In genomic region chr17:8284254-8284661, GRCm38 (mm10) we compare ENCODE assay signal across 9 mouse cellular contexts. TPM values are rescaled to one million over a fixed set of nuclear protein-coding genes. Genes with fewer than 3 reads are reported as not detected.
DNase-seq lines count a peak whose midpoint lies in the region; ATAC-seq and TF ChIP-seq lines count a peak whose summit lies in the region.
"Had no signal": no experiment of that assay in that cellular context is flagged by ENCODE, and none has a peak within 500 bp of the region (broad histone marks: within the 10 kb centered on the region; RNA-seq: fewer than 3 reads in every experiment).

No protein-coding gene starts in this region.

- TF ChIP-seq POLR2A in bone marrow, adult 2 months (IDR thresholded peaks at IDR 0.05; ENCODE audit: borderline replicate concordance, control insufficient read depth, low read depth, low read length), result peak; percentile 40; the same call in 1 of the 2 replicates
- TF ChIP-seq POLR2A in lung, adult 2 months (IDR thresholded peaks at IDR 0.05; ENCODE audit: borderline replicate concordance, extremely low read depth, low read depth, low read length), result no peak; the same call in 1 of the 2 replicates
- no peak for TF ChIP-seq POLR2A in olfactory bulb, adult 2 months (IDR thresholded peaks at IDR 0.05; ENCODE audit: insufficient read depth, low read depth, low read length)

- peaks cover 4% of the 10 kb centered on the region; the same call in 1 of the 2 replicates for H3K36me3 ChIP-seq in forebrain, postnatal 0 days (ENCODE audit: insufficient read depth)

- H3K4me1 ChIP-seq in bone marrow, adult 2 months (ENCODE audit: control insufficient read depth, insufficient read depth, low read length), result no peaks in the 10 kb centered on the region; the same call in 1 of the 2 replicates
- H3K4me1 ChIP-seq in forebrain, postnatal 0 days (ENCODE audit: insufficient read depth), result peaks cover 12% of the 10 kb centered on the region
- peaks cover 4% of the 10 kb centered on the region; the same call in 1 of the 2 replicates for H3K4me1 ChIP-seq in lung, adult 2 months (ENCODE audit: control insufficient read depth, insufficient read depth, low read length)
- peaks cover 12% of the 10 kb centered on the region; the same call in 1 of the 2 replicates for H3K4me1 ChIP-seq in olfactory bulb, adult 2 months (ENCODE audit: control insufficient read depth, insufficient read depth, low read length)

- peak overlapping the region; percentile 86 for H3K4me3 ChIP-seq in bone marrow, adult 2 months (replicated peaks; ENCODE audit: control insufficient read depth, low read depth, low read length)
- peak overlapping the region; percentile 85 for H3K4me3 ChIP-seq in forebrain, postnatal 0 days (ENCODE audit: low read depth, low read length)
- peak overlapping the region; percentile 94 for H3K4me3 ChIP-seq in layer of hippocampus, adult 2 months
- peak overlapping the region; percentile 89 for H3K4me3 ChIP-seq in lung, adult 2 months (replicated peaks; ENCODE audit: extremely low read depth, low read depth, low read length)
- peak overlapping the region; percentile 91 for H3K4me3 ChIP-seq in olfactory bulb, adult 2 months (ENCODE audit: insufficient read depth, low read depth, low read length)

- no peaks in the 10 kb centered on the region for H3K27me3 ChIP-seq in forebrain, postnatal 0 days (ENCODE audit: insufficient read depth, low read length)

- H3K4me2 ChIP-seq in forebrain, postnatal 0 days (ENCODE audit: low read depth), result peak overlapping the region; percentile 97

- DNase-seq in ES-CJ7 (ENCODE audit: low read depth, low spot score), result peak; percentile 17
- DNase-seq in forebrain, postnatal 0 days, result no peak
- peak; percentile 51 to 63 for DNase-seq in heart, postnatal 36 days
- peak; percentile 18 to 21 for DNase-seq in layer of hippocampus, adult 2 months (ENCODE audit: low spot score in 2 of 2)
- no peak for DNase-seq in lung, adult 2 months
- DNase-seq in thymus, postnatal 25 days, result no peak

- no peaks in the 10 kb centered on the region for H3K9me3 ChIP-seq in forebrain, postnatal 0 days (ENCODE audit: low read length)

- H3K9ac ChIP-seq in forebrain, postnatal 0 days, result peak overlapping the region; percentile 93

- WGBS in bone marrow, adult 2 months, result under 1% methylated on average over 32 of the region's 32 CpGs
- 2% methylated on average over 32 of the region's 32 CpGs for WGBS in forebrain, postnatal 0 days
- WGBS in lung, adult 2 months, result under 1% methylated on average over 32 of the region's 32 CpGs
- WGBS in olfactory bulb, adult 2 months, result under 1% methylated on average over 32 of the region's 32 CpGs

- peak overlapping the region; percentile 79 for H3K27ac ChIP-seq in bone marrow, adult 2 months (ENCODE audit: control insufficient read depth, insufficient read depth, low read depth, low read length, poor library complexity)
- H3K27ac ChIP-seq in forebrain, postnatal 0 days (ENCODE audit: low read depth, low read length), result peak overlapping the region; percentile 98
- peak overlapping the region; percentile 100 for H3K27ac ChIP-seq in layer of hippocampus, adult 2 months
- H3K27ac ChIP-seq in olfactory bulb, adult 2 months (ENCODE audit: insufficient read depth, low read depth, low read length), result peak overlapping the region; percentile 82

- peak; percentile 4 for ATAC-seq in forebrain, postnatal 0 days

- intact Hi-C loops in heart, postnatal 36 days (cut with DNase I), result loop anchor here (2.0 to 10.0 kb wide), 2 partner anchors 27 to 521 kb away; partner anchors contain the start of gene Sft2d1

- peak; percentile 12; the same call in 1 of the 2 replicates for TF ChIP-seq CTCF in bone marrow, adult 2 months (IDR thresholded peaks at IDR 0.05; ENCODE audit: control insufficient read depth, insufficient read depth, low read length)
- no peak; the same call in 1 of the 2 replicates for TF ChIP-seq CTCF in forebrain, postnatal 0 days (IDR thresholded peaks at IDR 0.05; ENCODE audit: low read depth)
- TF ChIP-seq CTCF in layer of hippocampus, adult 2 months (conservative IDR thresholded peaks at IDR 0.05), result no peak
- no peak for TF ChIP-seq CTCF in lung, adult 2 months (IDR thresholded peaks at IDR 0.05; ENCODE audit: insufficient read depth, low read length)
- no peak for TF ChIP-seq CTCF in olfactory bulb, adult 2 months (IDR thresholded peaks at IDR 0.05; ENCODE audit: insufficient read depth, low read depth, low read length)

RNA-seq across cellular contexts. Expression of gene Mpc1, which starts 1.6 kb away (rescaled TPM):
- 26.7 and 40.1 TPM in 2 replicates for polyA plus RNA-seq in bone marrow, adult 2 months (2011; ENCODE audit: insufficient read depth, insufficient read length, low replicate concordance, missing spikeins)
- 306 and 379 TPM in 2 replicates for total RNA-seq in forebrain, postnatal 0 days (2014; rRNA removed)
- 559 and 716 TPM in 2 replicates for polyA plus RNA-seq in forebrain, postnatal 0 days (2015; fragmentation: Nextera tagmentation; extraction: Ambion mirVana)
- total RNA-seq in heart, postnatal 36 days (2021), result 100 to 1,000 TPM; 805 to 817 TPM
- total RNA-seq in layer of hippocampus, adult 2 months (2021), result 100 to 1,000 TPM; 138 to 143 TPM
- 68.3 and 103 TPM in 2 replicates for polyA plus RNA-seq in lung, adult 2 months (2012; rRNA removed)
- not detected in 2 replicates for polyA plus RNA-seq in olfactory bulb, adult 2 months (2012; ENCODE audit: insufficient read depth, insufficient read length, low replicate concordance, missing spikeins)

RNA-seq across cellular contexts. Expression of gene Sft2d1, which starts 26.6 kb away (rescaled TPM):
- 11.9 and 17.9 TPM in 2 replicates for polyA plus RNA-seq in bone marrow, adult 2 months (2011; ENCODE audit: insufficient read depth, insufficient read length, low replicate concordance, missing spikeins)
- 119 and 138 TPM in 2 replicates for total RNA-seq in forebrain, postnatal 0 days (2014; rRNA removed)
- polyA plus RNA-seq in forebrain, postnatal 0 days (2015; fragmentation: Nextera tagmentation; extraction: Ambion mirVana), result 196 and 226 TPM in 2 replicates
- total RNA-seq in heart, postnatal 36 days (2021), result 10 to 100 TPM; 13.9 to 16.6 TPM
- 10 to 100 TPM; 48.4 to 61.5 TPM for total RNA-seq in layer of hippocampus, adult 2 months (2021)
- 74.2 and 78.1 TPM in 2 replicates for polyA plus RNA-seq in lung, adult 2 months (2012; rRNA removed)
- polyA plus RNA-seq in olfactory bulb, adult 2 months (2012; ENCODE audit: insufficient read depth, insufficient read length, low replicate concordance, missing spikeins), result not detected in 2 replicates

RNA-seq across cellular contexts. Expression of gene Ccr6, which starts 48.4 kb away (rescaled TPM):
- not detected in 2 replicates for polyA plus RNA-seq in bone marrow, adult 2 months (2011; ENCODE audit: insufficient read depth, insufficient read length, low replicate concordance, missing spikeins)
- not detected in 2 replicates for total RNA-seq in forebrain, postnatal 0 days (2014; rRNA removed)
- not detected in 2 replicates for polyA plus RNA-seq in forebrain, postnatal 0 days (2015; fragmentation: Nextera tagmentation; extraction: Ambion mirVana)
- total RNA-seq in heart, postnatal 36 days (2021), result not detected
- total RNA-seq in layer of hippocampus, adult 2 months (2021), result under 1 TPM in 1 of 2 experiments, not detected in 1; 0.31 TPM
- polyA plus RNA-seq in lung, adult 2 months (2012; rRNA removed), result 2.4 and 4.8 TPM in 2 replicates
- not detected in 2 replicates for polyA plus RNA-seq in olfactory bulb, adult 2 months (2012; ENCODE audit: insufficient read depth, insufficient read length, low replicate concordance, missing spikeins)
- polyA plus RNA-seq: brain, embryonic 14.5 days had no signal

RNA-seq across cellular contexts. Expression of gene Prr18, which starts 53.0 kb away (rescaled TPM):
- polyA plus RNA-seq in bone marrow, adult 2 months (2011; ENCODE audit: insufficient read depth, insufficient read length, low replicate concordance, missing spikeins), result not detected in 2 replicates
- total RNA-seq in forebrain, postnatal 0 days (2014; rRNA removed), result 22.8 and 24.0 TPM in 2 replicates
- 11.1 and 15.6 TPM in 2 replicates for polyA plus RNA-seq in forebrain, postnatal 0 days (2015; fragmentation: Nextera tagmentation; extraction: Ambion mirVana)
- total RNA-seq in heart, postnatal 36 days (2021), result under 1 TPM; 0.17 to 0.22 TPM
- total RNA-seq in layer of hippocampus, adult 2 months (2021), result 10 to 100 TPM; 18.0 to 19.3 TPM
- 14.4 and 16.1 TPM in 2 replicates for polyA plus RNA-seq in lung, adult 2 months (2012; rRNA removed)
- not detected in 2 replicates for polyA plus RNA-seq in olfactory bulb, adult 2 months (2012; ENCODE audit: insufficient read depth, insufficient read length, low replicate concordance, missing spikeins)

Comparison
In these comparisons a context has a peak if more than half of its experiments do, and no peak if none do; other contexts are left out.
1. DNase-seq: peak in ES-CJ7 (single experiment), heart, postnatal 36 days (2 of 2) and layer of hippocampus, adult 2 months (2 of 2); none in forebrain, postnatal 0 days (single experiment), lung, adult 2 months (single experiment) and thymus, postnatal 25 days (single experiment).
2. RNA of gene Mpc1, which starts 1.6 kb away (polyA plus RNA-seq): 559 to 716 TPM in forebrain, postnatal 0 days, 68.3 to 103 TPM in lung, adult 2 months and 26.7 to 40.1 TPM in bone marrow, adult 2 months; not detected in olfactory bulb, adult 2 months; every median in the first group is over 10 times any median in the second.
3. Peak in every context shown above with its lines, with median percentiles within 50 percentile points of each other: H3K27ac ChIP-seq and H3K4me3 ChIP-seq.